Mouse (Mus musculus): Measurements from ENCODE around the gene Gga1. TPM values are rescaled to one million over a fixed set of nuclear protein-coding genes. Genes with fewer than 3 reads are reported as not detected.

Gga1 gene
- polyA plus RNA-seq, 1 experiment from 2014 or later, result 54.0 TPM

DNA sequence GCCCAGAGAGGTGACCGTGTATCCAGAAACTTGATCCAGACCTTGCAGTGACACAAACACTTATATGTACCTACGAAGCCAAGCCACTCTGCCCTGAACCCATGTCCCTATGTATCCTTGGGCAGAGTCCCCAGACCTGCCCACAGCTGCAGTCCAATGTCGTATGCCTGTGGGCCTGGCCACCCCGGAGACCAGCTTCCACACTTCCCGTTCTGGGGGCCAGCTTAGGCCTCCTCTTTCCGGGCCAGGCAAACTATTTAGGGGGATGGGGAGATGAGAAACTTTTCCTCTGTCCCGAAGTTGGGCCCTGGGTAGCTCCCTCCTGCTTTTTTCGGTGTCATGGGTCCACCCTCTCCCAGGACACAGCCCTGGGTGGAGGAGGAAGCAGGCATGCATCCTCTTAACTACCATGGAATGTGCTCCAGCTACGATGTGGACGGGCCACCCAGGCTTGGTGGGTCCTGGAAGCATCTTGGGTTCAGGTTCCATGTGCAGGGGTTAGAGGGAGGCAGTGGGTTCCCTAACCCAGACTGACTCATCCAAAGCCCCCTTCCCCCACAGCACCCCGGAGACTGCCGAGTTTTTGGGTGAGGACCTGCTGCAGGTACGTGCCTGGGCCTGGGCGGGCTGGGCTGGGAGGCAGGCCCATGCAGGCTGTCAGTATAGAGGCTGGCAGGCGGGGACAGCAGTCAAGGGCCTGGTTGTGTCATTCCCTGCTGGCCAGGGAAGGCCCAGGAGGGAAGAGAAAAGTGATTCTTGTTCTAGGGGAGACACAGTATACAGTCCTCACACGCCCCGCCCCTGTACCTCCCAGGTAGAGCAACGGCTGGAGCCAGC is 23.8 kb downstream of the Gga1 start:
- 26% methylated on average over 17 of the region's 18 CpGs for WGBS (ENCODE audit: missing documents)
- peak overlapping the region; percentile 85 for H3K27ac ChIP-seq

DNA sequence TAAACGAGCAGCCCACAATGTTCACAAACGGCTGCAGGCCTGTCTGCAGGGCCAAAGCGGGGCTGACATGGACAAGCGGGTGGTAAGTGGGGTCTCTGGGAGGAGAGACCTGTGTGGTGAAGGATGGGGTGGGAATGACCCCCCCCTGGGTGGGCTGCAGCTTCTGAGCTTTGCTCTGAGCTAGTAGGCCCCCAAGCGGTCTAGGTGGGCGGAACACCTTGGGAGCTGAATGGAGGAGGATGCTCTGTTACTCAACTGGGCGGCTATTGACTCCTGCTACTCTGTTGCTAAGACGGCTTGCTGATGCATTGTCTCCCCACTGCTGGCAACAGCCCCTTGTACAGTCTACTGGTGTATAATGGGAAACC is 24.4 kb downstream of the Gga1 start:
- Histone ChIP-seq H3K4me3 (ENCODE audit: inconsistent target) (peak overlapping the region; percentile 95; the same call in 1 of the 2 replicates), H3K79me2 (ENCODE audit: inconsistent target) (peaks cover 32% of the 10 kb centered on the region), H3K27ac (peak overlapping the region; percentile 85; the same call in 1 of the 2 replicates), H3K36me3 (ENCODE audit: inconsistent target) (peaks cover 41% of the 10 kb centered on the region)
- WGBS (ENCODE audit: missing documents), result 86% methylated on average over 8 of the region's 8 CpGs

More for the DNA sequence above, 23.8 kb downstream of the Gga1 start:
- peaks cover 35% of the 10 kb centered on the region for H3K36me3 ChIP-seq (ENCODE audit: inconsistent target)
- peaks cover 32% of the 10 kb centered on the region for H3K79me2 ChIP-seq (ENCODE audit: inconsistent target)
- peak overlapping the region; percentile 95 for H3K4me3 ChIP-seq (ENCODE audit: inconsistent target)

DNA sequence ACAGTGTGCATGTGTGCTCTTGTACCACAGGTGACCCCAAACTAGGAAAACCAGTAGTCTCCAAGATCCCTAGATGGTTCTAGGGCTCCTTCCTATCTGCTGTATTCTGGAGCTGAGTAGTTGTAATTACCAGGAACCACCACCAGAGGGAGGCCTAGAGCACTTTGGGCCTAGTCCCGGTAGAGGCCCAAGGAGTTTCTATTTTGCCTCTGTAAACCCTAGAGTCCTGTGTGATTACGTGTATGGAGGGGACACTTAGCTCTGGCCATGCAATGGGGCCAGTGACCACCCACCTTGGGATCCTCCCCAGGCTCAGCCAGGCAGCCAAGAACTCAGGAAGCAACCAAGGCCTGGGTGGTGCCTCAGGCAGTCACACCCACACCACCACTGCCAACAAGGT is 26.3 kb downstream of the Gga1 start:
- H3K27ac ChIP-seq, result no peak overlapping the region; the same call in 1 of the 2 replicates
- H3K36me3 ChIP-seq (ENCODE audit: inconsistent target), result peaks cover 59% of the 10 kb centered on the region
- H3K79me2 ChIP-seq (ENCODE audit: inconsistent target), result peaks cover 32% of the 10 kb centered on the region
- peak overlapping the region; percentile 4; the same call in 1 of the 2 replicates for H3K4me3 ChIP-seq (ENCODE audit: inconsistent target)
- WGBS (ENCODE audit: missing documents), result 18% methylated on average over 2 of the region's 2 CpGs

DNA sequence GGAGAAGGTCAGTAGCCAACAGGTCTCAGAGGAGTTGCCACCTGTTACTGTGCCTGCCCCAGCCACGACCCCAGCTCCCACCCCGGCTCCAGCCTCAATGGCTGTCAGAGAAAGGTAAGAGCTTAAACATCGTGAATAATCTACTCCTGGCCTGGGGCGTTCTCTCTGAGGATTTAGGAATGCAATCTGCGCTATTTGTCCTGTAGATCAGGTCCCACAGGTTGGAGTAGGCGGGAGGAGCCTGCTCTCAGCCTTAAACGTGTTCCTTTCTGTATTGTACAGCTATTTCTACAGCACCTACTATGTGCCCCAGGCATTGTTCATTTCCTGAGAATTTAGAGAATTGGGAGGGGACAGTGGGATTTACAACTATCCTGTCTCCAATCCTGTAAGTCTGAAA is 31.4 kb downstream of the Gga1 start:
- no peak overlapping the region for H3K4me3 ChIP-seq (ENCODE audit: inconsistent target)
- 92% methylated on average over 7 of the region's 7 CpGs for WGBS (ENCODE audit: missing documents)
- H3K79me2 ChIP-seq (ENCODE audit: inconsistent target), result no peaks in the 10 kb centered on the region; the same call in 1 of the 2 replicates
- H3K36me3 ChIP-seq (ENCODE audit: inconsistent target), result peaks cover 86% of the 10 kb centered on the region
- H3K27ac ChIP-seq, result no peak overlapping the region

DNA sequence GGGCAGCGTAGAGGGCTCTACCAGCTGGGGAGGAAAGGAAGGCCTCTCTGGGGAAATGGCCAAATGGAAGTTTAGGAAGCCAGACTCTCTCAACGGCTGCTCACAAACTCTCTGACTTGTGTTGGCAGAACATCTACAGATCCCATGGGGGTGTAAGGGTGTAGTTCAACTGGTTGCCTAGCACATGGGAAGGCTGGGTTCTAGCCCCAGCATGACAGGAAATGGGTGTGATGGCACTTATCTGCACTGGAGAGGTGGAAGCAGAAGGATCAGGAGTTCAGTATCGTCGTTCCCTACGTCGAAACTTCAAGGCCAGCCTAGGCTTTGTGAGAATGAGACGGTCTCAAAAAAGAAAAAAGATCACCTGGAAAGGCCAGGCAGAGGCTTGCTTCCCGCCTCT is 32.0 kb downstream of the Gga1 start:
- H3K79me2 ChIP-seq (ENCODE audit: inconsistent target), result no peaks in the 10 kb centered on the region; the same call in 1 of the 2 replicates
- H3K4me3 ChIP-seq (ENCODE audit: inconsistent target), result no peak overlapping the region
- peaks cover 81% of the 10 kb centered on the region for H3K36me3 ChIP-seq (ENCODE audit: inconsistent target)
- no peak overlapping the region for H3K27ac ChIP-seq
- 98% methylated on average over 8 of the region's 8 CpGs for WGBS (ENCODE audit: missing documents)

DNA sequence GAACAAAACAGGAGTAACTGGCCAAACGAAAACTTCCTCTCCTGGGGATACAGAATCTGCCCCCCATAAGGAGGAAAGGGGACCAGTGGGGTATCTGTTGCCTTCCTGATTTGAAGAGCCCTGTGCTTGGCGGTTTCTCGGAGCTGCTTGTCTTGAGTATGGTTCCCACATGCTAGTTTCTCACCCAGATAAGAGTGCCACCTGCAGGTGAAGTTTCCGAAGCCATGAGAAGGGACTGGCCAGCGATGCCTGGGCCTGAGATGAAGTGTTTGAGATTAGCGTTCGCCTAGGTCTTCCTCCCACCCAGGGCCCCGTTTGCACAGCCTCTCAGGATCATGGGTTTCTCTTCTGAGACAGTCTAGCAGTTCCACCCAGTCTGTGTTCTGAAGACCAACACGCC is 35.0 kb downstream of the Gga1 start:
- Histone ChIP-seq H3K79me2 (ENCODE audit: inconsistent target) (no peaks in the 10 kb centered on the region), H3K36me3 (ENCODE audit: inconsistent target) (peaks cover 50% of the 10 kb centered on the region), H3K27ac (no peak overlapping the region), H3K4me3 (ENCODE audit: inconsistent target) (no peak overlapping the region)
- WGBS (ENCODE audit: missing documents), result 50% methylated on average over 9 of the region's 9 CpGs

DNA sequence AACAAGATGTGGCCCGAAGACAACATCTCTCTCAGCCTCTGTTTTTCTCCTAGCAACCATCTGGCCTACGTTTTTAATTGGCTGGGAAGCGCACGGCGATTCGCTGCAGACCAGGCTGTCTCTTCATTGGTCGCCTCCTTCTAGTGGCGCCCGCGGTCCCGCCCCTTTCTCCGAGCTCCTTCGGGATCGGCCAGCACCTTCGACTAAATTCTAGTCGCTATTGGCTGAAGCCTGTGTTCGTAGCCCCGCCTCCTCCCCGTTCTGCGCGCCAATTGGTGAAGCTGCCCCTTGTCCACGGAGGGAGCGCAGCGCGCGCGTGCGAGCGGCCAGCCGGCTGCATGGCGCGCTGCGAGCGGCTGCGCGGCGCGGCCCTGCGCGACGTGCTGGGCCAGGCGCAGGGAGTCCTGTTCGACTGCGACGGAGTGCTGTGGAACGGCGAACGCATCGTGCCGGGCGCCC is 36.7 kb downstream of the Gga1 start, which contains the start of gene Pdxp:
Gene Pdxp (plus strand): TSS at position 288 of the 459 bp plus-strand sequence.
- H3K4me3 ChIP-seq (ENCODE audit: inconsistent target), result no peak within 1 kb of the TSS
- H3K27ac ChIP-seq, result no peak within 1 kb of the TSS
- H3K79me2 ChIP-seq (ENCODE audit: inconsistent target), result no peaks in the 10 kb centered on the region
- 4% methylated on average over 51 of the region's 51 CpGs for WGBS (ENCODE audit: missing documents)
- peaks cover 34% of the 10 kb centered on the region for H3K36me3 ChIP-seq (ENCODE audit: inconsistent target)

DNA sequence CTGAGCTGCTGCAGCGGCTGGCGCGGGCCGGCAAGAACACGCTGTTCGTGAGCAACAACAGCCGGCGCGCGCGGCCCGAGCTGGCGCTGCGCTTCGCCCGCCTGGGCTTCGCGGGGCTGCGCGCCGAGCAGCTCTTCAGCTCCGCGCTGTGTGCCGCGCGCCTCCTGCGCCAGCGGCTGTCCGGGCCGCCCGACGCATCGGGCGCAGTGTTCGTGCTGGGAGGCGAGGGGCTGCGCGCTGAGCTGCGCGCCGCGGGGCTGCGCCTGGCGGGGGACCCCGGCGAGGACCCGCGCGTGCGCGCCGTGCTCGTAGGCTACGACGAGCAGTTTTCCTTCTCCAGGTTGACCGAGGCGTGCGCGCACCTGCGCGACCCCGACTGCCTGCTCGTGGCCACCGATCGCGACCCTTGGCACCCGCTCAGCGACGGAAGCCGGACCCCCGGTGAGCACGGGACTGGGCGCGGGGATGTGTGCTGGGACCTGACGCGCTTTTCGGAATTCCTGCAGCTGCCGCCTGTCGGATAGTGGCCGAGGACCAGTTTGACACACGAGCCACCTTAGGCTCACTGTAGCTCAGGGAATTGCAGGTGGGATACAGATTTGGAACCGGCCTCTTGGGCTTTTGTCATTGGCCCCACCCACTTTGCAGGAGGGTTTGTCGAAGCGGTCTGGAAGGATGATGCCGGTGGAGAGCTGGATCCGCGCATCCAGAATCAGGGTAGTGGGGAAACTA is 37.3 kb downstream of the Gga1 start:
- Histone ChIP-seq H3K36me3 (ENCODE audit: inconsistent target) (peaks cover 28% of the 10 kb centered on the region), H3K27ac (no peak overlapping the region), H3K79me2 (ENCODE audit: inconsistent target) (no peaks in the 10 kb centered on the region), H3K4me3 (ENCODE audit: inconsistent target) (no peak overlapping the region)
- WGBS (ENCODE audit: missing documents), result 3% methylated on average over 65 of the region's 87 CpGs

DNA sequence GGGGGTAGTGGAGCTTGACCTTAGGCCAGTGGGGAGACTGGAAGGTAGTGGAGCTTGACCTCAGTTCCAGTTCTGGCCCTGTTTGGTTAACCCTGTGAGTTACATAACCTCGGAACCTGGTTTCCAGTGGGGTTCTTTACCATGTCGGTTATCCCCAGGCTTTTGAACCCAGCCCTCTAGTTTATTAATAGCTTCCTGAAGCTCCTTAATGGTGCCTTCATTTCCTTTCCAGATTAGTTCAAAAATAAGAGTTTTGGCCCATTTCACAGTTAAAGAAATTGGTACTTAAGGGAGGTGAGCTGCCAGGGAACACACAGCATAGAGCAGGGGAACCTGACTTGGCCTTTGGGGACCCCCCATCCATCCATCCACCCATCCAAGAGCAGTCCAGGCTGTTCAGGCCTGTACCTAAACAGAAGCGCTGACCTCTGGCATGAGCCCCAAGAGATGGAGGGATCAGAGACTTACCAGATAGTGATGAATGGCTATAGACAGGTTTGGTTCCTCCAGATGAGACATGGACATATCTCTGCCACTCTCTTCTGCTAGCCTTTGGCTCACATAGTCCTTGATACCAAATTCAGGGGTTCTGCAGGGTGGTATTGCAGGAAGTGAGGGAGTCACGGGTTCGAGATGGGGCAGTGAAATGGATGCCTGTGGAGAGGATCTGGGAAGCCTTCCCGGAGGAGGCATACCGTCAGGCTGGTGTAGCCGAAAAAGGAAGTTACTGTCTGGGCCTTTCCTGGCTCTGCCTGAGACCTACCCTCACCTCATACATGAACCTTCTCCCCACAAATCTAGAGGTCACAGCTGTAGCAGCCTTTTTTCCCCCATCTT is 38.1 kb downstream of the Gga1 start:
- no peak overlapping the region for H3K4me3 ChIP-seq (ENCODE audit: inconsistent target)
- H3K79me2 ChIP-seq (ENCODE audit: inconsistent target), result no peaks in the 10 kb centered on the region
- no peak overlapping the region for H3K27ac ChIP-seq

DNA sequence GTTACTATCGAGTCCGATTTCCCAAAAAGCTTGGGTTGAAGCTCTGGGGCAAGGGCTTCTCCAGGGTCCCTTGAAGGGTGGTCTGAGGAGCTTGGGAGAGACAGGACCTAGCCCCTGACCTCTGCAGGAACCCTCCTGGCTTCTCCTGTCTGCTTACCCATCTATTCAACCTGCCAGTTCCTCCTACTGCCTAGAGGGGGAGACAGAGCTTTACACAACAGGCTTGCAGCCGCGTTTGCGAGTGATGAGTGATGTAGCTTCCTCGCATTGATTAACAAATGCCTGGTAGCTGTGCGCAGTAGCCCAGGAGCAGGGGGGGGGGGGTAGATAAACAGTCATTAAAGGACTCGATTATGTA is 38.6 kb downstream of the Gga1 start:
- Histone ChIP-seq H3K4me3 (ENCODE audit: inconsistent target) (no peak overlapping the region), H3K36me3 (ENCODE audit: inconsistent target) (peaks cover 14% of the 10 kb centered on the region), H3K79me2 (ENCODE audit: inconsistent target) (no peaks in the 10 kb centered on the region), H3K27ac (no peak overlapping the region)
- 13% methylated on average over 8 of the region's 8 CpGs for WGBS (ENCODE audit: missing documents)

More for the DNA sequence above, 38.1 kb downstream of the Gga1 start:
- WGBS (ENCODE audit: missing documents), result 42% methylated on average over 8 of the region's 8 CpGs
- H3K36me3 ChIP-seq (ENCODE audit: inconsistent target), result peaks cover 20% of the 10 kb centered on the region

DNA sequence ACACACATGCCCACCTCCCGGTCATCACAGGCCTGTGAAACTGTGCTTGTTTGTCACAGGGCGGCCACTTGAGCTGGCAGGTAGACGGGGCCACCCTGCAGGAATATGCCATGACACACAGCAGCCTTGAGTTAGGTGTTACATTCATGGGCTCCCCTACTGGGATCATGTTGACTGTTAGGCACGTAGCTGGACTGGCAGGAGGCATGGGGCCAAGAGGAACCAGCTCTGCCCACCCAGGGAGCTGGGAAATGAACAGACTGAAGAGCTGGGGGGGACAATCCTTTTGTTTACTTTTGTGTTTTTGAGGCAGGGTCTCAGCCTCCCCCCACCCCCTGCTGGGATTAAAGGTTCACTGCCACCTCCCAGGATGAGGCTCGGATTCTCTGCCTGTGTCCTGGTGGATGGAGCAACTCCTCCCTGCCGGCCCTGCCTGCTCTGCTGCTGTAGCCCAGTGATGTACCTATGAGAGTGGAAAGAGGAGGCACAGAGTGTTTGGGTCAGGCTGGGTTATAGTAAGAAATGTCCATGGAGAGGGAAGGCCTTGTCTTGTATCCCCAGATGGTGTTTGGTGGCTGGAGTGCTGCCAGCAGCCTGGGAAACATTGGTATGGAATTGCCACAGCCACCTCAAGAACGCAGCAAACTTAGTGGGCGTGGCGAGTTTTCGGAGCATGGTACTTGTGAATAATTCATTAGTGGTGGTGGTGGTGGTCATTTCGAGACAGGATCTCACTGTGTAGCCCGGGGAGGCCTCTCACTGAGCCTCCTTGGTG is 39.2 kb downstream of the Gga1 start:
- 88% methylated on average over 12 of the region's 12 CpGs for WGBS (ENCODE audit: missing documents)
- H3K36me3 ChIP-seq (ENCODE audit: inconsistent target), result peaks cover 9% of the 10 kb centered on the region
- no peak overlapping the region for H3K4me3 ChIP-seq (ENCODE audit: inconsistent target)
- no peak overlapping the region for H3K27ac ChIP-seq
- H3K79me2 ChIP-seq (ENCODE audit: inconsistent target), result no peaks in the 10 kb centered on the region

DNA sequence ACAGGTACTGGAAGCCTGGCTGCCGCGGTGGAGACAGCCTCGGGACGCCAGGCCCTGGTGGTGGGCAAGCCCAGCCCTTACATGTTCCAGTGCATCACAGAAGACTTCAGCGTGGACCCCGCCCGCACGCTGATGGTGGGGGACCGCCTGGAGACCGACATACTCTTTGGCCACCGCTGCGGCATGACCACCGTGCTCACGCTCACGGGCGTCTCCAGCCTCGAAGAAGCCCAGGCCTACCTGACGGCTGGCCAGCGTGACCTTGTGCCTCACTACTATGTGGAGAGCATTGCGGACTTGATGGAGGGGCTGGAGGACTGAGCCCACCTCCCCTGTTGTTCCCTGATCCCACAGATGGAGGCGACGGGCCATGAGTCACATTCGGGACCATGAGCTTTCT is 41.1 kb downstream of the Gga1 start:
- WGBS (ENCODE audit: missing documents), result 93% methylated on average over 23 of the region's 23 CpGs

DNA sequence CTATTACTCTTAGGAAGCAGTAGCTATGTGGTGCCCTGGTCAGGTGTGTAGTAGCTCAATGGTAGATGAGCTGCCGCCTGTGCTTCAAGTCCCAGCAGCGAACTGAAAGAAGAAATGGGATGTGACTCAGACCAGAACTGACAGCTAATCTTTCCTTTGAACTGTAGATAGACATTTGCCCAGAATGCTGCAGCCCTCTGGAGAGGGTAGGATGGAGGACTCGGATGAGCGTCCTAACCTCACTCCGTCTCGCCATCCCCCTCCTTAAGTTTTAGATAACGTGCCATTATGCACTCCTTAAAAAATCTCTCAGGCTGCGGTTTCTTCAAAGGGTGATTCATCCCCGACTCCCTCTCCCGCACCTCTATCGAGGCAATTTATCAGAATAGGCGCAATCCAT is 42.9 kb downstream of the Gga1 start:
- no peak overlapping the region for H3K4me3 ChIP-seq (ENCODE audit: inconsistent target)
- H3K79me2 ChIP-seq (ENCODE audit: inconsistent target), result no peaks in the 10 kb centered on the region
- no peaks in the 10 kb centered on the region for H3K36me3 ChIP-seq (ENCODE audit: inconsistent target)
- H3K27ac ChIP-seq, result no peak overlapping the region
- WGBS (ENCODE audit: missing documents), result 88% methylated on average over 12 of the region's 12 CpGs

More for the DNA sequence above, 41.1 kb downstream of the Gga1 start:
- H3K4me3 ChIP-seq (ENCODE audit: inconsistent target), result no peak overlapping the region
- no peak overlapping the region for H3K27ac ChIP-seq
- no peaks in the 10 kb centered on the region for H3K79me2 ChIP-seq (ENCODE audit: inconsistent target)
- no peaks in the 10 kb centered on the region for H3K36me3 ChIP-seq (ENCODE audit: inconsistent target)

DNA sequence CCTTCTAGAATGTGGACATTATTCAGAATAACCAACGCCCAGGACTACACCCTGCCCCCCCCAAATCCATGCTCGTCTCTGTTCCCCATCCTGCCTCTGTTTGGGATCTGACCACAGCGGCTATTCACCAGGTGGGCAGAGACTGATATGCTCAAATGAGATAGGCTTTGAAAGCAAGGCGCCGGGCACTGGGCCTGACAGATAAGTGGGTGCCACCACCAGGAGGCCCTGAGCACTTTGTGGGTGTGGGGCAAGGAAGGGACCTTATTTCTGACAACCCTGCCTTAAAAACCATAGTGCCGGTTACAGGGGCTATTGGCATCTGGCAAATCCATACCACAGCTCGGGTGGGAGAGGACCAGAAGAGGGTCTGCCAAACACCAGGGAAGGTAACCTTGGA is 45.7 kb downstream of the Gga1 start:
- Histone ChIP-seq H3K4me3 (ENCODE audit: inconsistent target) (no peak overlapping the region), H3K27ac (no peak overlapping the region), H3K36me3 (ENCODE audit: inconsistent target) (no peaks in the 10 kb centered on the region), H3K79me2 (ENCODE audit: inconsistent target) (peaks cover 15% of the 10 kb centered on the region)
- WGBS (ENCODE audit: missing documents), result 72% methylated on average over 7 of the region's 7 CpGs

All from macrophage (primary cell).